Mouse (Mus musculus): Measurements from ENCODE around the gene S100b. TPM values are rescaled to one million over a fixed set of nuclear protein-coding genes. Genes with fewer than 3 reads are reported as not detected.
A peak's percentile ranks its signal among the peaks of the same experiment; 100 is the strongest.

The S100b gene
- 100 to 1,000 TPM; 134 to 167 TPM for total RNA-seq (2021)

- DNase-seq (ENCODE audit: low spot score in 2 of 2), result peak; percentile 49 to 52
These were observed at the start of gene S100b for GRCm38 (mm10) chr10:76253536-76253935. Gene S100b, plus strand, starts transcription at chr10:76253853.

GRCm38 (mm10) chr10:76207262-76207796 lies 46.3 kb upstream of the S100b start:
- intact Hi-C loops (cut with DNase I), result no loop called here
- no peak for DNase-seq (ENCODE audit: low spot score in 2 of 2)

More at GRCm38 (mm10) chr10:76253536-76253935, at the start of gene S100b:
- intact Hi-C loops (cut with DNase I), result no loop called here

- intact Hi-C loops (cut with DNase I), result no loop called here
- DNase-seq (ENCODE audit: low spot score in 2 of 2), result no peak
These were observed 44.4 kb upstream of the S100b start for GRCm38 (mm10) chr10:76209241-76209640.

GRCm38 (mm10) chr10:76210806-76211205 lies 42.8 kb upstream of the S100b start:
- intact Hi-C loops (cut with DNase I), result no loop called here
- DNase-seq (ENCODE audit: low spot score in 2 of 2), result no peak

- intact Hi-C loops (cut with DNase I), result no loop called here
- no peak for DNase-seq (ENCODE audit: low spot score in 2 of 2)
These were observed 41.5 kb upstream of the S100b start for GRCm38 (mm10) chr10:76212121-76212520.

GRCm38 (mm10) chr10:76214161-76214560 lies 39.5 kb upstream of the S100b start:
- intact Hi-C loops (cut with DNase I), result no loop called here
- no peak for DNase-seq (ENCODE audit: low spot score in 2 of 2)

- DNase-seq (ENCODE audit: low spot score in 2 of 2), result no peak
- intact Hi-C loops (cut with DNase I), result no loop called here
These were observed 36.6 kb upstream of the S100b start for GRCm38 (mm10) chr10:76217056-76217455.

- DNase-seq (ENCODE audit: low spot score in 2 of 2), result no peak
- intact Hi-C loops (cut with DNase I), result no loop called here
These were observed 35.4 kb upstream of the S100b start for GRCm38 (mm10) chr10:76218240-76218639.

- intact Hi-C loops (cut with DNase I), result no loop called here
- DNase-seq (ENCODE audit: low spot score in 2 of 2), result no peak
These were observed 27.7 kb upstream of the S100b start for GRCm38 (mm10) chr10:76225944-76226343.

GRCm38 (mm10) chr10:76229627-76230026 lies 24.0 kb upstream of the S100b start:
- intact Hi-C loops (cut with DNase I), result no loop called here

GRCm38 (mm10) chr10:76237341-76238225 lies 16.1 kb upstream of the S100b start, which contains the start of gene Prmt2:
Gene Prmt2, minus strand, starts transcription at chr10:76237865.
- DNase-seq (ENCODE audit: low spot score in 2 of 2), result peak; percentile 90 to 91
- intact Hi-C loops (cut with DNase I), result no loop called here

More at GRCm38 (mm10) chr10:76229627-76230026, 24.0 kb upstream of the S100b start:
- no peak for DNase-seq (ENCODE audit: low spot score in 2 of 2)

- intact Hi-C loops (cut with DNase I), result no loop called here
- no peak for DNase-seq (ENCODE audit: low spot score in 2 of 2)
These were observed 14.3 kb upstream of the S100b start for GRCm38 (mm10) chr10:76239401-76239800.

GRCm38 (mm10) chr10:76245106-76245505 lies 8.5 kb upstream of the S100b start:
- intact Hi-C loops (cut with DNase I), result no loop called here
- no peak for DNase-seq (ENCODE audit: low spot score in 2 of 2)

GRCm38 (mm10) chr10:76246601-76247000 lies 7.1 kb upstream of the S100b start:
- DNase-seq (ENCODE audit: low spot score in 2 of 2), result no peak
- intact Hi-C loops (cut with DNase I), result no loop called here

- intact Hi-C loops (cut with DNase I), result no loop called here
- no peak for DNase-seq (ENCODE audit: low spot score in 2 of 2)
These were observed 5.5 kb upstream of the S100b start for GRCm38 (mm10) chr10:76247960-76248646.

- no peak for DNase-seq (ENCODE audit: low spot score in 2 of 2)
- intact Hi-C loops (cut with DNase I), result no loop called here
These were observed 5.0 kb upstream of the S100b start for GRCm38 (mm10) chr10:76248647-76248968.

- DNase-seq (ENCODE audit: low spot score in 2 of 2), result no peak
- intact Hi-C loops (cut with DNase I), result no loop called here
These were observed 2.8 kb upstream of the S100b start for GRCm38 (mm10) chr10:76250870-76251269.

- intact Hi-C loops (cut with DNase I), result no loop called here
- DNase-seq (ENCODE audit: low spot score in 2 of 2), result no peak
These were observed 574 bp upstream of the S100b start for GRCm38 (mm10) chr10:76253079-76253478.

- intact Hi-C loops (cut with DNase I), result no loop called here
These were observed 2.0 kb downstream of the S100b start for GRCm38 (mm10) chr10:76255617-76256016.

GRCm38 (mm10) chr10:76257231-76257630 lies 3.6 kb downstream of the S100b start:
- intact Hi-C loops (cut with DNase I), result no loop called here
- no peak for DNase-seq (ENCODE audit: low spot score in 2 of 2)

More at GRCm38 (mm10) chr10:76255617-76256016, 2.0 kb downstream of the S100b start:
- DNase-seq (ENCODE audit: low spot score in 2 of 2), result no peak

All from left cerebral cortex, postnatal 36 days (tissue).